Mouse (Mus musculus) heart, embryonic 11.5 days (tissue): ENCODE measurements around the gene Oxct1. TPM values are rescaled to one million over a fixed set of nuclear protein-coding genes. Genes with fewer than 3 reads are reported as not detected.

Experiments used
- ATAC-seq: fragments of 200-750 bp; cut with Nextera tagmentation; replicated peaks from 2 replicates; pipeline ENCODE4 v1.8.0; 2017; ENCODE audit warnings: moderate library complexity; ENCODE audit not compliant: insufficient number of reproducible peaks, low FRiP score, low TSS enrichment
- H3K27ac ChIP-seq: fragments of 300-500 bp; sonication (generic); 2 replicates; pipeline ENCODE4 v1.5.1; 2014; ENCODE audit warnings: mild to moderate bottlenecking, low read depth, low read length
- H3K27me3 ChIP-seq: fragments of 300-500 bp; sonication (generic); 2 replicates; pipeline ENCODE4 v1.6.1; 2014; ENCODE audit warnings: mild to moderate bottlenecking, low read length, mixed read lengths; ENCODE audit not compliant: control insufficient read depth, insufficient read depth
- H3K36me3 ChIP-seq: fragments of 300-500 bp; sonication (generic); 2 replicates; pipeline ENCODE4 v1.6.1; 2014; ENCODE audit warnings: mild to moderate bottlenecking, low read length, moderate library complexity, mixed read lengths; ENCODE audit not compliant: control insufficient read depth, insufficient read depth
- H3K4me1 ChIP-seq: fragments of 300-500 bp; sonication (generic); 2 replicates; pipeline ENCODE4 v1.6.1; 2014; ENCODE audit warnings: low read length; ENCODE audit not compliant: control insufficient read depth, insufficient read depth
- H3K4me2 ChIP-seq: fragments of 300-500 bp; sonication (generic); 2 replicates; pipeline ENCODE4 v1.6.1; 2014; ENCODE audit warnings: mild to moderate bottlenecking, moderate library complexity
- H3K4me3 ChIP-seq: fragments of 300-500 bp; sonication (generic); 2 replicates; pipeline ENCODE4 v1.5.1; 2014; ENCODE audit warnings: low read depth, low read length
- H3K9ac ChIP-seq: fragments of 300-500 bp; sonication (generic); 2 replicates; pipeline ENCODE4 v1.6.1; 2014; ENCODE audit warnings: mild to moderate bottlenecking, low read depth, low read length, moderate library complexity
- H3K9me3 ChIP-seq: fragments of 300-500 bp; sonication (generic); replicated peaks from 2 replicates; pipeline ENCODE4 v1.6.1; 2016; ENCODE audit warnings: low read length; ENCODE audit not compliant: control insufficient read depth
- WGBS: fragments of 180-500 bp; shearing (Covaris S2); extraction: QIAGEN DNeasy Blood & Tissue Kit; methylation state at CpG from one replicate; pipeline ENCODE4 v1.1.7; 2014; ENCODE audit not compliant: insufficient replicate concordance; 5-methylcytosine and 5-hydroxymethylcytosine counted together
- polyA plus RNA-seq: library from polyadenylated mRNA; unstranded; fragments of >200 nt; fragmentation: Nextera tagmentation; extraction: Ambion mirVana; gene quantifications from 2 replicates; pipeline ENCODE4 v1.2.1, GENCODE M21; 2014

Gene Oxct1
- polyA plus RNA-seq, 1 experiment from 2014 or later: 282 TPM

- no peaks in the 10 kb centered on the region for H3K9me3 ChIP-seq
- 0 out of 2 replicates have a peak overlapping the region, but pooled peaks have one; percentile 81 for H3K4me3 ChIP-seq
- no peak overlapping the region for H3K9ac ChIP-seq
- peaks cover 13% of the 10 kb centered on the region; the same call in 1 of the 2 replicates for H3K4me1 ChIP-seq
- 51% methylated on average over 11 of the region's 11 CpGs for WGBS
- H3K27me3 ChIP-seq: no peaks in the 10 kb centered on the region
- ATAC-seq: no peak
- H3K4me2 ChIP-seq: peak overlapping the region; percentile 78; the same call in 1 of the 2 replicates
- H3K27ac ChIP-seq: peak overlapping the region; percentile 99; the same call in 1 of the 2 replicates
- no peaks in the 10 kb centered on the region for H3K36me3 ChIP-seq
Measured at GRCm38 (mm10) chr15:4025508-4025904, 677 bp upstream of the Oxct1 start.

- H3K27ac ChIP-seq: peak overlapping the region; percentile 99
- no peaks in the 10 kb centered on the region for H3K36me3 ChIP-seq
Measured at GRCm38 (mm10) chr15:4026831-4027584, 825 bp downstream of the Oxct1 start.

GRCm38 (mm10) chr15:4027671-4028410 is 1.7 kb downstream of the Oxct1 start:
- no peak for ATAC-seq
- H3K4me2 ChIP-seq: peak overlapping the region; percentile 78
- H3K4me1 ChIP-seq: peaks cover 27% of the 10 kb centered on the region
- peak overlapping the region; percentile 99 for H3K27ac ChIP-seq
- peak overlapping the region; percentile 90 for H3K9ac ChIP-seq
- no peaks in the 10 kb centered on the region for H3K27me3 ChIP-seq
- H3K36me3 ChIP-seq: no peaks in the 10 kb centered on the region
- H3K9me3 ChIP-seq: no peaks in the 10 kb centered on the region
- 8% methylated on average over 6 of the region's 6 CpGs for WGBS
- H3K4me3 ChIP-seq: peak overlapping the region; percentile 81

More at GRCm38 (mm10) chr15:4026831-4027584, 825 bp downstream of the Oxct1 start:
- H3K9me3 ChIP-seq: no peaks in the 10 kb centered on the region
- peak overlapping the region; percentile 81 for H3K4me3 ChIP-seq
- H3K27me3 ChIP-seq: no peaks in the 10 kb centered on the region
- peak overlapping the region; percentile 90 for H3K9ac ChIP-seq
- peaks cover 19% of the 10 kb centered on the region for H3K4me1 ChIP-seq
- H3K4me2 ChIP-seq: peak overlapping the region; percentile 78
- WGBS: under 1% methylated on average over 64 of the region's 65 CpGs
- ATAC-seq: peak; percentile 78

- 79% methylated on average over 6 of the region's 6 CpGs for WGBS
- Histone ChIP-seq H3K36me3 (no peaks in the 10 kb centered on the region), H3K9me3 (no peaks in the 10 kb centered on the region), H3K9ac (no peak overlapping the region), H3K27me3 (no peaks in the 10 kb centered on the region), H3K4me3 (no peak overlapping the region), H3K4me1 (peaks cover 32% of the 10 kb centered on the region), H3K27ac (0 out of 2 replicates have a peak overlapping the region, but pooled peaks have one; percentile 99), H3K4me2 (peak overlapping the region; percentile 78; the same call in 1 of the 2 replicates)
- ATAC-seq: no peak
Measured at GRCm38 (mm10) chr15:4028411-4028700, 2.2 kb downstream of the Oxct1 start.

- H3K9ac ChIP-seq: no peak overlapping the region
- H3K27ac ChIP-seq: no peak overlapping the region
- no peaks in the 10 kb centered on the region for H3K36me3 ChIP-seq
- no peaks in the 10 kb centered on the region for H3K27me3 ChIP-seq
- H3K4me2 ChIP-seq: no peak overlapping the region
- peaks cover 37% of the 10 kb centered on the region for H3K4me1 ChIP-seq
- H3K4me3 ChIP-seq: no peak overlapping the region
- no peak for ATAC-seq
- H3K9me3 ChIP-seq: no peaks in the 10 kb centered on the region
Measured at GRCm38 (mm10) chr15:4028960-4029359, 2.8 kb downstream of the Oxct1 start.

GRCm38 (mm10) chr15:4033168-4034004 is 7.2 kb downstream of the Oxct1 start:
- peaks cover 24% of the 10 kb centered on the region for H3K4me1 ChIP-seq
- H3K4me3 ChIP-seq: no peak overlapping the region
- H3K9me3 ChIP-seq: no peaks in the 10 kb centered on the region
- H3K27ac ChIP-seq: no peak overlapping the region
- peaks cover 3% of the 10 kb centered on the region; the same call in 1 of the 2 replicates for H3K36me3 ChIP-seq
- no peak overlapping the region for H3K4me2 ChIP-seq
- H3K9ac ChIP-seq: no peak overlapping the region
- 56% methylated on average over 3 of the region's 3 CpGs for WGBS
- no peak for ATAC-seq
- no peaks in the 10 kb centered on the region for H3K27me3 ChIP-seq

- Histone ChIP-seq H3K9me3 (no peaks in the 10 kb centered on the region), H3K36me3 (peaks cover 19% of the 10 kb centered on the region), H3K27ac (no peak overlapping the region), H3K9ac (no peak overlapping the region), H3K4me2 (no peak overlapping the region), H3K4me3 (no peak overlapping the region), H3K27me3 (no peaks in the 10 kb centered on the region), H3K4me1 (no peaks in the 10 kb centered on the region)
- no peak for ATAC-seq
- 40% methylated on average over 3 of the region's 3 CpGs for WGBS
Measured at GRCm38 (mm10) chr15:4042423-4042822, 16.2 kb downstream of the Oxct1 start.

- no peaks in the 10 kb centered on the region for H3K9me3 ChIP-seq
- H3K36me3 ChIP-seq: peaks cover 19% of the 10 kb centered on the region
- 28% methylated on average over 4 of the region's 4 CpGs for WGBS
- H3K27me3 ChIP-seq: no peaks in the 10 kb centered on the region
- ATAC-seq: no peak
- no peak overlapping the region for H3K27ac ChIP-seq
- no peaks in the 10 kb centered on the region for H3K4me1 ChIP-seq
- H3K4me3 ChIP-seq: no peak overlapping the region
- peak overlapping the region; percentile 8; the same call in 1 of the 2 replicates for H3K4me2 ChIP-seq
- no peak overlapping the region for H3K9ac ChIP-seq
Measured at GRCm38 (mm10) chr15:4043032-4043471, 16.9 kb downstream of the Oxct1 start.
